Mouse (Mus musculus) retina, adult 2 months (tissue): ENCODE measurements around the gene 2410002F23Rik.
"Not testable (repeated sequence)": the region's sequence is repeated elsewhere in the genome, so short reads cannot be mapped to it uniquely, and the experiment has no call there.

ENCODE experiments used
- DNase-seq: peaks from one replicate; pipeline ENCODE4 v3.0.0-alpha.2; 2012; ENCODE audit warnings: low read depth, low spot score

2410002F23Rik gene

DNA sequence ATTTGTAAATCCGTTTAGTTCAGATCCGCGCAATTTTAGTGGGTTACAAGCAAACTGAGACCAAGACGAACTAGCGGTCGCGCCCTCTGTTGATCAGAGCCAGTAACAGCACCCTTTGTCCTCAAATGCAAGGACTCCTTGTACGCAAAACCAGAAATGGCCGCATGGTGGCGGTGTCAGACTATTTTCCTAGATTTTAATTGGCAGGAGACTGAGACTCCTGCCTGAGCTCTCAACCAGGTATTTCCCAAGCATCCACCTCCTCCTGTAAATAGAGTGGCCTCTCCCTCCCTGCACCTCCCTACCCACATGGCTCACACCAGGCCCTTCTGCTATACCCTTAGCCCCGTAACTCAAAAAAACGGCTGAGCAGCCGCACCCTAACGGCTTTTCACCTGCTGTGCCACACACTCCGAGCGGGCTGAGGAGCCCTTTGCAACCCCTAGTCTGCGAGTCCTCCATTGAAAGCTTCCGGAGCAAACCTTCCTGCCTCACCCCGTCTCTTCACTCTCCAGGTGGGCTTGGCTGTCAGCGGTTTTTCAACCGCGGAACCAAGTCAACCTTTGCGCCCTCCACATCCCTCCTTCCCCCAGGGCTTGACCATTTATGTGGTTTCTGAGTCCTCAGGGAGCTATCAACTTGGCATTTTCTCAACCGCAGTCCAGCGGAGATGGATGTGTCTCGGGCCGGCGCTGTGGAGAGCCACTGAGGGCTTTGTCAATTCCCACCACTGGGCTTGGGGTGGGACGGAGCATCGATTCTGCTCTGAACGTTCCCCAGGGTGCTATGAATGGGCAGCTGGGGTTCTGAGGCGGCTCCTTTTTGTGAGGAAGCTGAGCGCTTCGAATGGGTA, 16.5 kb downstream of the 2410002F23Rik start:
- DNase-seq = peak; percentile 82

DNA sequence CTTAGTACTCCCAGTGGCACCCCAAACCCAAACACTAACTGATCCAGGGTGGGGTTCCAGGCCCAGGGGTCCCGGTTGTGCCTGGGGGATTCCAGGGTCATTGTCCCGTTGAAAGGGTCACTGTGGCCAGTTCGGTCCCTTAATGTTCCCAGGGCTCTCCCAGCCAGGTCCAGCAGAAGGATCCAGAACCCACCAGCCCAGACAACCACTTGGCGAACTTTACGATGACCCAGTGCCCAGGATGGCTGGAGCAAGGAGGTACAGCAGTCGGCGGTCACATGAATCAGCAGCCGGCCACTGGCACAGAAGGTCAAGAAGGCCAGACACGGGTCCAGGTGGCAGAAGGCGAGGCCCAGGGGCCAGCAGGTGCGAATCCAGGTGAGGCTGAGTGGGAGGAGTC, 21.6 kb downstream of the 2410002F23Rik start:
- DNase-seq = no peak

GRCm38 (mm10) chr7:44269397-44269796, 22.9 kb downstream of the 2410002F23Rik start:
- DNase-seq = no peak

DNA sequence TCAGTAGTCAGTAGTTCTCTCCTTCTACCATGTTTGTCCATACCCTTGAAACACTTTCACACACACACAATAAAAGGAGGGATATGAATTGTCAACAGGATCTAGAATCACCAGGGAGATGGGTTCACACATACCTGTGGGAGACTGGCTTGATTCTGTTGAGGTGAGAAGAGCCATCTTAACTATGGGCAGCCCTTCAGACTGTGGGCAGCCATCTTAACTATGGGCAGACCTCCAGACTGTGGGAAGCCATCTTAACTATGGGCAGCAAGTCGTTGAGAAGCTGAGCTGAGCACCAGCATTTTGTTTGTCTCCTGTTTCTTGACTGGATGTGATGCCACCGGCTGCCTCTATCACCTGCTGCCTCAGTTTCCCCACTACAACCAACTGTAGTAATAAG, 24.8 kb downstream of the 2410002F23Rik start:
- DNase-seq = peak; percentile 42

DNA sequence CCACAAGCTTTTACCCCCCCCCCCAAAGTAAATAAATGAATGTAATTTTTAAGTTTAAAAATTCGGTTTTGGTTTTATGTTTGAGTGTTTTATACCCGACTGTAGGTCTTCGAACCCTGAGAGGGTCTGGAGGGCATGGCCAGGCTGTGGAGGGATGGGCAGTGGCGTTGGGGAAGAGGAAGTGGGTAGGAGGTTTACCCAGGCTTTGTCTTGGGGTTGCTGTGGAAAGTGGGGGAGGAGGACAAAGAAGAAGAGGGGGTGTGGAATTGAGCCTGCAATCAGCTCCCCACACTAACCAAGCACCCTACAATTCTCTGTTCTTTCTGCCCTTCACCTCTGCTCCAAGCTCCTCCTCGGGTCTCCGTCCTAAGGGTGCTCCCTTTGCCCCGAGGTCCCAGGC, 26.0 kb downstream of the 2410002F23Rik start:
- DNase-seq = no peak

DNA sequence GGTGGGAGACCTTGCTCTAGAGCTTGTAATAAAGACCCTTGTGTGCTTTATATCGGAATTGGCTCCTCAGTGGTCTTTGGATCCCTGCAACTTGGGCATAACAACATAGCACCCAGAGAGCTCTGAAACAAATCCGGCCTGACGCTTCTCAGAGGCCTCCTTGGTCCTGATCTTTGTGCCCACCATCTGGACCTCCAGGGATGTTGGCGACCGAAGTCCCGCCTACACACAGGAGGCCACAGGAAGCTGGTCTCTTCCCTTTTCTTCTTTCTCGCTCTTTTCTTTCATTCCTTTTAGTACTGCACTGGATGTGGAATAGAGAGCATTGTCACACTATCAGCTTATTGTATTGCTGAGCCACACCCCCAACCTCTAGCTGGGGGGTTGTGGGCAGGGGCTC, 26.9 kb downstream of the 2410002F23Rik start:
- DNase-seq = no peak

- no peak for DNase-seq
Observed at GRCm38 (mm10) chr7:44274096-44274495, 27.6 kb downstream of the 2410002F23Rik start.

GRCm38 (mm10) chr7:44275546-44275945, 29.0 kb downstream of the 2410002F23Rik start:
- no peak for DNase-seq

DNA sequence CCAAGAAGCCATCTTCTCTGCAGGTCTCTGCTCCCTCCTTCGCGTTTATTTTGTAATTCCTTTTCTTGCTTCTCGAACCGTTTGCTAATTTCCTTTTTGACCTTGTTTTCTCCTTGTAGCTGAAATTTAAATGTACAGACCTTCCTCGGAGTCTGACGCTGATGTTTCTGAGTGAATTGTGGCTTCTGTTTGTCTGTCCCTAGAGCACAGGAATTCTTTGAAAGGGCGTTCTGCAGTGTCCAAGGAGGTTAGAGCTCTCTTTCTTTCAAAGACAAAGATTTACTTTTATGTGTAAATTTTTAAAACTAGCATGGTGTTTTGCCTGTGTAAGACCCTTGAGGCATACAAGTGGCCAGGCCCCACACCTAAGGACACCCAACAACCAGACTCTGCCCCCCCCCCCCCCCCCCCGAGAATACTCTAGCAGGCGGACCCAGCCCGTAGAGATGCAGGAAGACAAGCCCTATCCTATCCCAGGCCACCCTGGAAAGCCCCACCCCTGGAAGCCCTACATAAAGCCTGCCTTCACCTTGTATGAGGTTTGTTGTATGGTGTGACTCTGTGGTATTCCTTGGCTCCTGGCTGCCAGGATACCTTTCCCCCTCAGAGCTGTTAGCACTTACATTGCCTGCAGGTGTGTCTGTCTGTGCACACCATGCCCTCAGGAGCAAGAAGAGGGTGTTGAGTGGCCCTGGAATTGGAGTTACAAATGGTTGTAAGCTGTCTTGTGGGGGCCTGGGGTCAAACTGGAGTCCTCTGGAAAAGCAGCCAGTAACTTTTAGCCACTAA, 30.1 kb downstream of the 2410002F23Rik start:
- DNase-seq = no peak

DNA sequence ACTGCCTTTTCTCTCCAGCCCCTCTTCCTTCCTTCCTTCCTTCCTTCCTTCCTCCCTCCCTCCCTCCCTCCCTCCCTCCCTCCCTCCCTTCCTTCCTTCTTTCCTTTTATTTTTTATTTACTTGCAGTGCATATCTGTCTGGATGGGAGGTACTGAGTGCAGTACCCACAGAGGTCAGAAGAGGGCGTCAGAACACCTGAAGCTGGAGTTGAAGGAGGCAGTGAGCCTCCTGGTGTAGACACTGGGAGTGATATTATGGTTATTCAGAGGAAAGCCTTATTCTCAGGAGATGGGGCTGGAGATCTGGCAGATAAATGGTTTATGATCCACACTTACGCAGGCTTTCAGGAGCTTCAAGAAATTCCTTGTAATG, 30.7 kb downstream of the 2410002F23Rik start:
- DNase-seq = no peak

GRCm38 (mm10) chr7:44280959-44281358, 34.4 kb downstream of the 2410002F23Rik start:
- no peak for DNase-seq

DNA sequence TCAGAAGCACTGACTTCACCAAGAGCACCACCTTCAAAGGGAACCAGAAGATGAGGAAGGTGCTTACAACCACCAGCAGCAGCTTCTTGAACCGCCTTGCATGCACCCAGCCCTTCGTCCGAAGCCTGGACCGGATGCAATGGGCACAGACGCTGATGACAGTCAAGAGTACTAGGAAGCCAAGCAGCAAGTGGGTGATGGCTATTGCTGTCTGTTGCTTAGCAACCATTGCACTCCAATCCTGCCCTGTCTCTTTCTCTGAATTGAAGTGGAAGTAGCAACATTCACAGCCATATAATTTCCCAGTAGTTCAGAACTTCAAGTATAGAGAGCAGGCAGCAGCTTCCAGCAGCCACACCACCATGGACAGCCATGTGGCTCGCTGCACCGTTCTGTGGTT, 35.1 kb downstream of the 2410002F23Rik start:
- DNase-seq = no peak

DNA sequence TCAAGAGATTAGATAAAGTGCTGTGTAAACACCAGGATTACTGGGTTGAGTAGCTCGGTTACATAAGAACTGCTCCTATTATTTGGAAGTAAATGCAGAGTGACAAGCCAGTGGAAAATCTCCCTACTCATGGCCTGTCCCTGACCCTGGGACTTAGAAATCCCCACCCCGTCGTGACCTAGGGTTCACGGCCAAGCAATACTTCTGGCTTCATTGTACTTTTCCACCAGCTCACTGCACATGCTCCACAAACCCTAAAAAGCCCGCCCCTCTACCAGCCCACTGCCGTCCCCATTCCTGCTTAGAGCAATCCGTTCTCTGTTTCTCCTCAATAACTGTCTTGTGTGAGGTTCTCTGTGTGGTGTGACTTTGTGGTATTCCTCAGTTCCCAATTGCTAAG, 41.2 kb downstream of the 2410002F23Rik start:
- DNase-seq = no peak

GRCm38 (mm10) chr7:44290986-44291385, 44.5 kb downstream of the 2410002F23Rik start:
- no peak for DNase-seq

DNA sequence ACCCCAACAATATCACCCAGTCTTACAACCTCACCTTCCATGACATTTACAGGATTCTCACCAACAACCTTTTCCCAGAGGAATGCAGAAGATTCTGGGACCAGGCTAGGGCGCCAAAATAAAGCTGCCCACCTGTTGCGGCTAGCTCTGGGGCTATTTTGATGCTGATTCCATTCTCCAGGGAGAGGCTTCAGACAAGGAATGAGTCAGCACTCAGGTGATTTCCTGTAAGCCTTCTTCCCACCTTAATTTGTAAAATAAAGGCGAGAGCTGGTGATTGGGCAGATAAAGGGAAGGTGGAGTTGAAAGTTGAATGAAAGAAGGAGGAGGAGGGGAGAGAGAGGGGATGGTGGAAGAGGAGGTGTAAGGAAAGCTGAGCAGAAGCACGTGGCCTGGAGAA, 44.9 kb downstream of the 2410002F23Rik start:
- DNase-seq = no peak

DNA sequence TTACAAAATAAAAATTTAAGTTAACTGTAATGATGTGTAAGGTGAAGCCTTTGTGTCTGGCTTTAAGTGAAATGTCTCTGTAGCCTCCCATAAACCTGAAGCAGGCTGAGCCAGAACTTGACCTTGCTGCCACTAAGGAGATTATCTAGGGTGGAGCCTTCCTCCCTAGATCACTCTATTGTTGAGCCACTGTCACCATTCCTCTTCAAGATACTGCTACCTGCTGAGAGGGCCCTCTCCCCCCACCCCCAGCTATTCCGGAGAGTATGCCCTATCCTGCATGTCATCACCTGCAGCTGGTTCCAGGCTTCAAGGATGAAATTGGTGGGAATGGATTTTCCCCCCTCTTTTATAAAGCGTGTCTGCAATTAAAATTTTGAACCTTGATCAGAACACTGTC, 51.0 kb downstream of the 2410002F23Rik start:
- DNase-seq = not testable (repeated sequence)
